Mouse (Mus musculus) gastrocnemius, postnatal 14 days (tissue): ENCODE measurements around the gene Notum. TPM values are rescaled to one million over a fixed set of nuclear protein-coding genes. Genes with fewer than 3 reads are reported as not detected.

Experiments
- microRNA-seq, 2 experiments: library from miRNA; unstranded; fragments of <30 nt; microRNA quantifications; one replicate each; pipeline ENCODE4 v1.2.0; 2021
- total RNA-seq, 2 experiments: library from RNA; stranded (reverse); gene quantifications; 2 replicates each; pipeline ENCODE4 v1.2.3; 2021

The Notum gene
- total RNA-seq, 2 experiments from 2014 or later, result 0.39 TPM; not detected in 1

Small RNA genes within 50 kb of the gene (microRNA-seq; reads per million reads assigned to microRNA genes)
- gene Mir6936, result 0 reads per million in 2 experiments

Other genes starting within 250 kb of the Notum start
- 10 to 100 TPM; 55.1 to 61.7 TPM for gene Nploc4, start 223.5 kb downstream of the Notum start, total RNA-seq
- gene Tspan10, start 218.5 kb downstream of the Notum start, total RNA-seq, result not detected
- gene Pde6g, start 207.7 kb downstream of the Notum start, total RNA-seq, result under 1 TPM; 0.16 to 0.35 TPM
- 10 to 100 TPM; 26.5 to 29.0 TPM for gene Oxld1, start 203.1 kb downstream of the Notum start, total RNA-seq
- 1 to 10 TPM; 4.3 to 5.3 TPM for gene Ccdc137, start 203.1 kb downstream of the Notum start, total RNA-seq
- gene Arl16, start 193.6 kb downstream of the Notum start, total RNA-seq, result 10 to 100 TPM; 11.4 to 11.8 TPM
- 100 to 1,000 TPM; 133 to 143 TPM for gene Mrpl12, start 176.6 kb downstream of the Notum start, total RNA-seq
- gene Slc25a10, start 169.3 kb downstream of the Notum start, total RNA-seq, result 1 to 10 TPM; 5.1 to 7.0 TPM
- gene Gcgr, start 130.5 kb downstream of the Notum start, total RNA-seq, result under 1 TPM in 1 of 2 experiments, not detected in 1; 0.38 TPM
- 10 to 100 TPM; 31.1 to 33.3 TPM for gene Mcrip1, start 111.4 kb downstream of the Notum start, total RNA-seq
- 100 to 1,000 TPM; 159 to 234 TPM for gene Ppp1r27, start 110.0 kb downstream of the Notum start, total RNA-seq
- 100 to 1,000 TPM; 264 to 301 TPM for gene P4hb, start 87.9 kb downstream of the Notum start, total RNA-seq
- gene Arhgdia, start 79.6 kb downstream of the Notum start, total RNA-seq, result 100 to 1,000 TPM; 118 to 144 TPM
- gene Alyref, start 62.8 kb downstream of the Notum start, total RNA-seq, result 10 to 100 TPM; 44.6 to 60.9 TPM
- gene Anapc11, start 62.8 kb downstream of the Notum start, total RNA-seq, result 10 to 100 TPM; 54.0 to 55.6 TPM
- not detected for gene Npb, start 52.7 kb downstream of the Notum start, total RNA-seq
- 10 to 100 TPM; 25.7 to 25.8 TPM for gene Pcyt2, start 43.2 kb downstream of the Notum start, total RNA-seq
- gene Sirt7, start 35.9 kb downstream of the Notum start, total RNA-seq, result 1 to 10 TPM; 5.2 to 5.4 TPM
- 10 to 100 TPM; 29.9 to 33.1 TPM for gene Mafg, start 27.6 kb downstream of the Notum start, total RNA-seq
- 10 to 100 TPM; 10.3 to 13.3 TPM for gene Pycr1, start 17.4 kb downstream of the Notum start, total RNA-seq
- gene Myadml2, start 13.0 kb downstream of the Notum start, total RNA-seq, result 100 to 1,000 TPM; 111 to 136 TPM
- gene Aspscr1, start 11.8 kb upstream of the Notum start, total RNA-seq, result 10 to 100 TPM; 25.0 to 26.9 TPM
- gene Cenpx, start 52.6 kb upstream of the Notum start, total RNA-seq, result 10 to 100 TPM; 25.7 to 33.3 TPM
- 1 to 10 TPM; 5.2 to 5.4 TPM for gene Lrrc45, start 52.8 kb upstream of the Notum start, total RNA-seq
- gene Rac3, start 60.3 kb upstream of the Notum start, total RNA-seq, result 1 to 10 TPM; 1.5 to 1.9 TPM
- gene Dcxr, start 66.1 kb upstream of the Notum start, total RNA-seq, result 1 to 10 TPM; 5.4 to 6.2 TPM
- 10 to 100 TPM; 10.6 to 14.4 TPM for gene Cbr2, start 70.9 kb upstream of the Notum start, total RNA-seq
- gene Hmga1b, start 101.6 kb upstream of the Notum start, total RNA-seq, result 10 to 100 TPM; 12.4 to 14.6 TPM
- 1 to 10 TPM; 6.7 to 7.9 TPM for gene Rfng, start 123.0 kb upstream of the Notum start, total RNA-seq
- 10 to 100 TPM; 49.5 to 51.8 TPM for gene Gps1, start 123.1 kb upstream of the Notum start, total RNA-seq
- gene Dus1l, start 135.2 kb upstream of the Notum start, total RNA-seq, result 10 to 100 TPM; 35.2 to 37.4 TPM
- 10 to 100 TPM; 13.9 to 19.4 TPM for gene Fasn, start 163.4 kb upstream of the Notum start, total RNA-seq